Mouse (Mus musculus): ENCODE measurements at regions not wholly inside any gene's neighbourhood (a gene's known extent, or its start where the extent isn't known, plus 50 kb on each side); places are given as distances from the start of the nearest gene placed in this dataset.
"Not testable (repeated sequence)": the region's sequence is repeated elsewhere in the genome, so short reads cannot be mapped to it uniquely, and the experiment has no call there.

DNA sequence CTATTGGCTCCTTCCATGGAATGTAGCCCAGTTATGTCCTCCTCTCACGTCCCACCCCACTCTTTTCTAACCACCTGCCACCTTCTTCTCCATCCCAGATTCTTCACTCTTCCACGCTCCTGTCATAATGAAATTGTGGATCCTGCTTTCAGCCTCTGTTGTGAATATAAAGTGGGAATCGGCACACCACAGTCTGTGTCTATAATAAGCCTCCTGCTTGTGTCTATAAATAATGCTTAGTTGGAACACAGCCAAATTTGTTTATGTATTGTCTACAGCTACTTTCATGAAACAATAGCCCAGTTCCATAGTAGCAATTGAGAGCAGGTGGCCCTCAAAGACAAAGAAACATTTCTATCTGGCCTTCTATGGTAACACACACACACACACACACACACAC is 137.5 kb upstream of the Rps6ka3 start:
- no peak for DNase-seq (ENCODE audit: low spot score)

DNA sequence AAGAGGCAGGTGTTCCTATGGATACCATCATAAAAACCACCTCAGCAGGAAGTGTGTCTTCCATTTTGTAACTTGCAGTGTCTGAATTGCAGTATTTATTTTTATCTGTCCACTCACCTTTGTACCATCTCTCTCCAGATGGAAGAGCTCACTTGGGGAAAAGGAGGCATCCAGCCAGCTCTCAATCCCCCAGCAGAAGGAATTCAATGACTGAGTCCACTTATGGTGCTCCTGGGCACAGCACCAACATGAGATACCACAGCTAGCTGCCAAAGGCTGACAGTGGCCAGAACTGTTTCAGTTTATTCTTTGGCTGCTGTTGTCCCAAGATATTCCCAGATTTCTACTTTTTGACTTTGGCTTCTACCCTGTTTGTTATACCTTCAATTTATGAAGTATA is 136.6 kb upstream of the Rps6ka3 start:
- no peak for DNase-seq (ENCODE audit: low spot score)

DNA sequence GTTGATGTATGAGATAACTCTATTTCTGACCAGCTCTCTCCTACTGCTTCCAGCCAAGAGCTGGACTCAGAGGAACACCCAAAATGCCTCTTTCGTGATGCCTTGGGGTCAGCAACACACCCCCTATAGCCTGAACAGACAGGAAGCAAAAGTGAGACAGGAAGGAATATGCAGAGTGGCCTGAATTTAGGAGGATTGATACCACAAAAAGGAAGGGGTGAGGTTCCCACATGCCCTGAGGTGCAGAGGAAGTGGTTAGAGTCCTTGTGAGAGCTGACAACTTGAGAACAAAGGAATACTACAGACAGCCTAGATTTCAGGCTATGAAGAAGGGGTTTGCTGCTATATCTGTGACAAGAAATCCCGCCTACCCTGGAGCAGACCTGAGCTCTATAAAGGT is 129.6 kb upstream of the Rps6ka3 start:
- no peak for DNase-seq (ENCODE audit: low spot score)

DNA sequence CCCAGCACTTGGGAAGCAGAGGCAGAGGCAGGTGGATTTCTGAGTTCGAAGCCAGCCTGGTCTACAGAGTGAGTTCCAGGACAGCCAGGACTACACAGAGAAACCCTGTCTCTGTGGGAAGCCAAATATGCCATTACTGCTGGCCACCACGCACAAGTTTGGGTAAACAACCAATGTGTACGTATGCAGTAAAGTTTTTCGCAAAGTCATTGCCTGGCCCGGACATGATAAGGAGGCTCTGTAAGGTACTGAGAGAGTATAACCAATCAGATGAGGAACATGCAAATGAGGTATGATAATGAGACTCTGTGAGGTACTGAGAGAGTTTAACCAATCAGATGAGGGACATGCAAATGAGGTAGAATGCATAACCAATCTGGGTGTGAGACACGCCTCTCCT is 99.5 kb upstream of the Rps6ka3 start:
- not testable (repeated sequence) for DNase-seq (ENCODE audit: low spot score)

DNA sequence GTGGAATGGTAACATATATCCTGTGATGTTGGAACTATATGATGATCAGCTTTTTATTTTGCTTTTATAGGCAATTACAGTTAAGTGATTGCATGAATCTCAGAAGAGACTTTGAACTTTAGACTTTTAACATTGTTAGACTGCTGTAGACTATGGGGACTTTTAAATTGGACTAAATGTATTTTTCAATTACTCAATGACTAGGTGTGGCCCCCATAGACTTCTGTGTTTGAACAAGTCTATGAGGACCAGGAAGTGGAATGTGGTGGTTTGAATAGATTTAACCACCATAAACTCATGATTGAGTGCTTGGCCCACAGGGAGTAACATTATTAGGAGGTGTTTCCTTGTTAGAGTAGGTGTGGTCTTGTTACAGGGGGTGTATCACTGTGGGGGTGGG is 93.9 kb upstream of the Rps6ka3 start:
- DNase-seq (ENCODE audit: low spot score): no peak

DNA sequence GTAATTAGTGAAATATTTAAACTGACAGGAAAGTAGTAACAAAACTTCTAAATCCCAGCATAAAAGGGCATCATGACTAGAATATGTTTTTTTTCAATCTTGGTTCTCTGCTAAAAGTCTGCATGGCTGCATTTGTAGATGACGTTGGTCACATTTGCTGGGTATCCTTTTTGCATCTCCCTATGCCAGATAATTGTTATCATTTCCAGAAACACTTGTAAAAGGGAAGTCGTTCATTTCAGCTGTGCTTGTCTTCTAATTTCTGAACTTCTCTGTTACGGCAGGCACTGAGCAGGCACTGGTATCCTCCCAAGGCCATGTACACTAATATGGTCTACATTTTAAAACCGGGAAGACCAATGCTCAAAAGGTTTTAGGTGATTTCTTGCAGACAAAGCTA is 69.6 kb upstream of the Rps6ka3 start:
- no peak for DNase-seq (ENCODE audit: low spot score)

DNA sequence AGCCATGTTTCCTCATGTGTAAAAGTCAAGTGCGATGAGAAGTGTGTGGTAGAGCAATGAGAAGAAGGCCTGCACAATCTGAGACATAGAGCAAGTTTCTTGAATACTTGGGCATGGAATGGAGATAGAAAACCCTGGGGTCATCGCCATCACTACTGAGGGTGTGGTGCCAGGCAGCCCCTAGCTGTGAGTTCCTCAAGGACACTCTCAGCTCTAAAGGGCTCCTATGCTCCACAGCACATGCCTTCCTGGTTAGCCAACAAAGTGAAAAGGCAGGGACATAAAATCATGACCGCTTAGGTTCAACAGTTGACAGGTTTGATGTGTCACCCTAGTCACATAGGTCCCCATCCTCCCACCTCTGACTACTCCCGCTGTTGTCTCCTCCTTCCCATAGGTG is 66.8 kb upstream of the Rps6ka3 start:
- no peak for DNase-seq (ENCODE audit: low spot score)

DNA sequence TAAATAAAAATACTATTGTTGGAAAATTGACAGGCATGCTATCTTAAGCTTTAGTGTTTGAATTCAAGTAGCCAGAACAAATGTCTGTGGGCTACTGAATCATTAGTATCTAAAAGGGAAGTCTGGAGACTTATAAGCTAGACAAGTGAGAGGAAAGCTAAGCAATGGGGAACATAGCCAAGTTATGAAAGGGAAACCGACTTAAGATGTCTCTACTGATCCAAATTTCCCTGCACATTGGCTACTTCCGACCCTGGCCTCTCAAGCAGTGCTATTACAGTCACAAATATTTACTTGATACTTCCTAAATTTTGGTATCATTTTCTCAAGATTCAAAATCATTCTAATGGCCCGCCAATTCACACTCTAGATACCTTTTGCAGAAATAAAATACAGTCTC is 65.4 kb upstream of the Rps6ka3 start:
- no peak for DNase-seq (ENCODE audit: low spot score)

DNA sequence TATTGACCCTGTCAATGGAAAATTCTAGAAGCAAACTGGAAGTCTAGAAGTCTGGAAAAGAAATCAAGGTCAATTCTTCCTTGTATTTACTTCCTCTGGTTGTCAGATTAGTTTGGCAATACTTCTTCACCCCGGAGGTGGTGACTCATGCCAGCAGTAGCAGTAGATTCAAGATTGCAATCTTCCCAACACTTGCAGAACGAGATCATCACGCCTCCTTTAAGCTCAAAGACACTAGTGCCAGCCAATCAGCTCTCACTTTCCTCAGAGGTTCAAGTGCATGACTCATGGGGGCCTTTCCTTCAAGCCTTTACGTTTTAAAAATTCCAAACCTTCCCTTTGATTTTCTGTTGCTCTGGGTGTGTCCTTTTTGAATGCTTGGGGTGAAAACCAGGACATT is 64.9 kb upstream of the Rps6ka3 start:
- no peak for DNase-seq (ENCODE audit: low spot score)

DNA sequence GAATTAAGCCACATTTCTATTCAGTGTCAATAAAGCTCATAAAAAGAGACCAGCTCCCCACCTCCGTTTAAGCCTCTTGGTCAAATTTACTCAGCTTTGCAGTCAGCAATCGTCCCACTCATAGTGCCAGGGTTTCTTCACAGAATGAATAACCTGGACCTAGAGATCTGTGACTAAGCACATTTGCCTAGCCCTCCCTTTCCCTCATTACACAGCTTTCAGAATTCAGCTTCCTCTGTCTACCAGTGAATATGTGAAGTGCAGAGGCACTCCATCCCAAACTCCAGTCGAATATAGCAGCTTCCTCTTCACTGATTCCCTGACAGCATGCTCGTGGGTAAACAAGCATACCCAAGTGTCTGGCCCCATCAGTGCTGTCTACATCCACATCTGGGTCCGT is 54.3 kb upstream of the Rps6ka3 start:
- no peak for DNase-seq (ENCODE audit: low spot score)

DNA sequence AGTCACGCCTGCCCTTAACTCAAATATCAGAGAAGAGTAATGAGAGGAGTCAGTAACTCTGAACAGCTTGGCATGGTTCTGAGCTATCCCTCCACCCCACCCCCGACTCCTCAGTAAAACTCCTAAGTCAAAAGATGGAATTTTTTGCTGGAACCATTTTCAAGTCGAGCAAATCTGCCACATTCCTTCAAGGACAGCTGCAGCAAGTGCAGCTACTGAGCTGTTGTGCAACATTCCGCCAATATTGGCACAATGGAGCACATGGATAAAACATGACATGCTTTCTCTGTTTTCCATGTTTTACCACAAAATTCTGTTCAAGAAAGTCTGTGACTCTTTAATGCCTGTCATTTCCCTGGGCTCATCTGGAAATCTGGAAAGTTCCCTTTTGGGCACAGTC is 53.1 kb upstream of the Rps6ka3 start:
- no peak for DNase-seq (ENCODE audit: low spot score)

DNA sequence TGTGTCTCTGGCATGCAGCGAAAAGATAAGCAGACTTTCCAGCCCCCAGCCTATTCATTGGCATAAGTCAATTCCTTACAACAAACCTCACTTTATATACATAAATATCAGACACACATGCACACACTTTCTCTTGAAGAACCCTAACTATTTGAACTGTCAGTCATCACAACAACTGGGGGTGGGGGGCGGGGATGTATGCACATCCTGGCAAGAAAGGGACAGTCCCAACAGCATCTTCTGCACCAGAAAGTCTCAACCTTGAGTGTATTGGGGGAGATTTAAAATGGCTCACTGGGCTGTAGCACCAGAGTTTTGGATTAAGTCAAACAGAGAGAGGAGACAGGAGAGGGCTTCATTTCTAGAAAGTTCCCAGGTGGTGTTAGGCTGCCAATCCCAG is 50.4 kb upstream of the Rps6ka3 start:
- no peak for DNase-seq (ENCODE audit: low spot score)
